Mouse (Mus musculus) B cell, adult 2 months (primary cell): ENCODE results near the gene Adra1d.

Experiments used
- DNase-seq, 2 experiments: peaks; one replicate each; pipeline ENCODE4 v3.0.0; 2022

Adra1d gene

GRCm38 (mm10) chr2:131561891-131562585, at the start of gene Adra1d:
TSS of gene Adra1d (minus strand) at chr2:131562283.
- DNase-seq, result no peak

- DNase-seq, result no peak
Observed at GRCm38 (mm10) chr2:131601881-131602280, 39.8 kb upstream of the Adra1d start.

- DNase-seq, result no peak
Observed at GRCm38 (mm10) chr2:131594871-131595270, 32.8 kb upstream of the Adra1d start.

- DNase-seq, result no peak
Observed at GRCm38 (mm10) chr2:131587521-131587920, 25.4 kb upstream of the Adra1d start.

GRCm38 (mm10) chr2:131581506-131581905, 19.4 kb upstream of the Adra1d start:
- no peak for DNase-seq

GRCm38 (mm10) chr2:131562586-131563122, 571 bp upstream of the Adra1d start:
- DNase-seq, result no peak

- no peak for DNase-seq
Observed at GRCm38 (mm10) chr2:131561344-131561870, 676 bp downstream of the Adra1d start.

GRCm38 (mm10) chr2:131560205-131560919, 1.7 kb downstream of the Adra1d start:
- DNase-seq, result no peak

- DNase-seq, result no peak
Observed at GRCm38 (mm10) chr2:131557896-131558295, 4.2 kb downstream of the Adra1d start.

- DNase-seq, result no peak
Observed at GRCm38 (mm10) chr2:131552736-131553400, 9.2 kb downstream of the Adra1d start.

- no peak for DNase-seq
Observed at GRCm38 (mm10) chr2:131551701-131552620, 10.1 kb downstream of the Adra1d start.

GRCm38 (mm10) chr2:131550906-131551305, 11.2 kb downstream of the Adra1d start:
- no peak for DNase-seq

- DNase-seq, result no peak
Observed at GRCm38 (mm10) chr2:131550474-131550873, 11.6 kb downstream of the Adra1d start.

GRCm38 (mm10) chr2:131549090-131549489, 13.0 kb downstream of the Adra1d start:
- DNase-seq, result no peak

- DNase-seq, result no peak
Observed at GRCm38 (mm10) chr2:131548330-131548729, 13.8 kb downstream of the Adra1d start.

GRCm38 (mm10) chr2:131546745-131547408, 15.2 kb downstream of the Adra1d start:
- no peak for DNase-seq

- DNase-seq, result no peak
Observed at GRCm38 (mm10) chr2:131546308-131546700, 15.8 kb downstream of the Adra1d start.

- DNase-seq, result peak; percentile 62 to 71
Observed at GRCm38 (mm10) chr2:131545386-131546307, 16.4 kb downstream of the Adra1d start.

GRCm38 (mm10) chr2:131542531-131542930, 19.6 kb downstream of the Adra1d start:
- no peak for DNase-seq

GRCm38 (mm10) chr2:131541686-131542085, 20.4 kb downstream of the Adra1d start:
- no peak for DNase-seq
